Mouse (Mus musculus): ENCODE measurements at regions not wholly inside any gene's neighbourhood (a gene's known extent, or its start where the extent isn't known, plus 50 kb on each side); places are given as distances from the start of the nearest gene placed in this dataset.
"Not testable (repeated sequence)": the region's sequence is repeated elsewhere in the genome, so short reads cannot be mapped to it uniquely, and the experiment has no call there.

- TF ChIP-seq CTCF (IDR thresholded peaks at IDR 0.05; ENCODE audit: low read depth) = peak; percentile 52
- TF ChIP-seq EP300 (optimal IDR thresholded peaks at IDR 0.05) = no peak
- no peaks in the 10 kb centered on the region for H3K36me3 ChIP-seq (ENCODE audit: control insufficient read depth, insufficient read depth, low read length)
- no peaks in the 10 kb centered on the region for H3K4me1 ChIP-seq (replicated peaks; ENCODE audit: control insufficient read depth, insufficient read depth)
- H3K4me2 ChIP-seq (replicated peaks; ENCODE audit: low read depth) = no peak overlapping the region
- DNase-seq (ENCODE audit: low spot score) (no peak), ATAC-seq (ENCODE audit: low FRiP score, low TSS enrichment) (no peak)
- no peaks in the 10 kb centered on the region for H3K9me3 ChIP-seq (ENCODE audit: control insufficient read depth, low read length)
- no peak overlapping the region for H3K4me3 ChIP-seq (ENCODE audit: low read depth, low read length)
- no peak overlapping the region for H3K9ac ChIP-seq (ENCODE audit: low read length)
- no peak overlapping the region for H3K27ac ChIP-seq (replicated peaks)
- H3K27me3 ChIP-seq (ENCODE audit: control insufficient read depth, insufficient read depth, low read length) = no peaks in the 10 kb centered on the region
Measured at GRCm38 (mm10) chr16:82521582-82521981, 306.6 kb upstream of the Gm21833 start.

GRCm38 (mm10) chr16:82564361-82564760 lies 263.8 kb upstream of the Gm21833 start:
- H3K9me3 ChIP-seq (ENCODE audit: control insufficient read depth, low read length) = no peaks in the 10 kb centered on the region
- ATAC-seq (ENCODE audit: low FRiP score, low TSS enrichment) (no peak), DNase-seq (ENCODE audit: low spot score) (no peak)
- no peak overlapping the region for H3K9ac ChIP-seq (ENCODE audit: low read length)
- H3K27ac ChIP-seq (replicated peaks) = no peak overlapping the region
- no peaks in the 10 kb centered on the region for H3K4me1 ChIP-seq (replicated peaks; ENCODE audit: control insufficient read depth, insufficient read depth)
- no peaks in the 10 kb centered on the region for H3K36me3 ChIP-seq (ENCODE audit: control insufficient read depth, insufficient read depth, low read length)
- TF ChIP-seq EP300 (optimal IDR thresholded peaks at IDR 0.05) (no peak), CTCF (IDR thresholded peaks at IDR 0.05; ENCODE audit: low read depth) (no peak)
- H3K4me3 ChIP-seq (ENCODE audit: low read depth, low read length) = no peak overlapping the region
- no peaks in the 10 kb centered on the region for H3K27me3 ChIP-seq (ENCODE audit: control insufficient read depth, insufficient read depth, low read length)
- H3K4me2 ChIP-seq (replicated peaks; ENCODE audit: low read depth) = no peak overlapping the region

GRCm38 (mm10) chr16:82596461-82596860 lies 231.7 kb upstream of the Gm21833 start:
- WGBS = 86% methylated on average over 2 of the region's 2 CpGs
- H3K36me3 ChIP-seq (ENCODE audit: control insufficient read depth, insufficient read depth, low read length); H3K4me3 ChIP-seq (ENCODE audit: low read depth, low read length); H3K9ac ChIP-seq (ENCODE audit: low read length); DNase-seq (ENCODE audit: low spot score); H3K9me3 ChIP-seq (ENCODE audit: control insufficient read depth, low read length); ATAC-seq (ENCODE audit: low FRiP score, low TSS enrichment); H3K4me1 ChIP-seq (replicated peaks; ENCODE audit: control insufficient read depth, insufficient read depth); H3K27me3 ChIP-seq (ENCODE audit: control insufficient read depth, insufficient read depth, low read length); H3K27ac ChIP-seq (replicated peaks); H3K4me2 ChIP-seq (replicated peaks; ENCODE audit: low read depth): not testable (repeated sequence)

GRCm38 (mm10) chr16:82602038-82602437 lies 226.1 kb upstream of the Gm21833 start:
- H3K27me3 ChIP-seq (ENCODE audit: control insufficient read depth, insufficient read depth, low read length) = no peaks in the 10 kb centered on the region
- H3K27ac ChIP-seq (replicated peaks) = no peak overlapping the region
- H3K4me3 ChIP-seq (ENCODE audit: low read depth, low read length) = no peak overlapping the region
- no peak for TF ChIP-seq CTCF (IDR thresholded peaks at IDR 0.05; ENCODE audit: low read depth)
- no peak for TF ChIP-seq EP300 (optimal IDR thresholded peaks at IDR 0.05)
- H3K9ac ChIP-seq (ENCODE audit: low read length) = no peak overlapping the region
- DNase-seq (ENCODE audit: low spot score) = no peak
- no peaks in the 10 kb centered on the region for H3K4me1 ChIP-seq (replicated peaks; ENCODE audit: control insufficient read depth, insufficient read depth)
- no peaks in the 10 kb centered on the region for H3K9me3 ChIP-seq (ENCODE audit: control insufficient read depth, low read length)
- no peak for ATAC-seq (ENCODE audit: low FRiP score, low TSS enrichment)
- no peaks in the 10 kb centered on the region for H3K36me3 ChIP-seq (ENCODE audit: control insufficient read depth, insufficient read depth, low read length)
- no peak overlapping the region for H3K4me2 ChIP-seq (replicated peaks; ENCODE audit: low read depth)
